Mouse (Mus musculus) macrophage (primary cell): Measurements from ENCODE around the gene Btnl4. TPM values are rescaled to one million over a fixed set of nuclear protein-coding genes. Genes with fewer than 3 reads are reported as not detected.
"Not testable (repeated sequence)": the region's sequence is repeated elsewhere in the genome, so short reads cannot be mapped to it uniquely, and the experiment has no call there.

Experiments used
- H3K27ac ChIP-seq: fragments of 350-480 bp; formaldehyde crosslinking; 2 replicates; pipeline ENCODE4 v1.9.0; 2021
- H3K36me3 ChIP-seq: fragments of 350-480 bp; formaldehyde crosslinking; 2 replicates; pipeline ENCODE4 v1.9.0; 2021; ENCODE audit errors: inconsistent target
- H3K4me3 ChIP-seq: fragments of 350-480 bp; formaldehyde crosslinking; 2 replicates; pipeline ENCODE4 v1.9.0; 2021; ENCODE audit errors: inconsistent target
- H3K79me2 ChIP-seq: fragments of 350-480 bp; formaldehyde crosslinking; 2 replicates; pipeline ENCODE4 v1.9.0; 2021; ENCODE audit errors: inconsistent target
- WGBS: methylation state at CpG from one replicate; pipeline ENCODE4 v1.1.7; 2026; ENCODE audit warnings: inconsistent platforms; ENCODE audit not compliant: missing documents; 5-methylcytosine and 5-hydroxymethylcytosine counted together
- polyA plus RNA-seq: library from polyadenylated mRNA; stranded (reverse); fragments of 250-400 nt; gene quantifications from 3 replicates; pipeline ENCODE4 v1.2.4, GENCODE M21; 2018; ENCODE audit warnings: inconsistent platforms

Btnl4 gene
- polyA plus RNA-seq, 1 experiment from 2014 or later: not detected

- not testable (repeated sequence) for H3K36me3 ChIP-seq, H3K27ac ChIP-seq, H3K79me2 ChIP-seq, H3K4me3 ChIP-seq
Measured at GRCm38 (mm10) chr17:34465906-34466305, 11.2 kb downstream of the Btnl4 start.

- Histone ChIP-seq H3K79me2 (no peaks in the 10 kb centered on the region), H3K4me3 (no peak overlapping the region), H3K27ac (no peak overlapping the region), H3K36me3 (no peaks in the 10 kb centered on the region)
- 97% methylated on average over 3 of the region's 3 CpGs for whole genome bisulfite sequencing
Measured at GRCm38 (mm10) chr17:34459255-34459654, 17.9 kb downstream of the Btnl4 start.

GRCm38 (mm10) chr17:34457668-34458067, 19.4 kb downstream of the Btnl4 start:
- no peaks in the 10 kb centered on the region for H3K79me2 ChIP-seq
- H3K27ac ChIP-seq: peak overlapping the region; percentile 12; the same call in 1 of the 2 replicates
- H3K4me3 ChIP-seq: no peak overlapping the region
- H3K36me3 ChIP-seq: no peaks in the 10 kb centered on the region
- 10% methylated on average over 4 of the region's 4 CpGs for WGBS

GRCm38 (mm10) chr17:34448473-34449041, 28.6 kb downstream of the Btnl4 start:
- Histone ChIP-seq H3K4me3 (no peak overlapping the region), H3K27ac (no peak overlapping the region), H3K36me3 (no peaks in the 10 kb centered on the region), H3K79me2 (no peaks in the 10 kb centered on the region)
- WGBS: 21% methylated on average over 6 of the region's 6 CpGs

GRCm38 (mm10) chr17:34441990-34442389, 35.1 kb downstream of the Btnl4 start:
- WGBS: 85% methylated on average over 7 of the region's 7 CpGs
- no peaks in the 10 kb centered on the region for H3K36me3 ChIP-seq
- no peaks in the 10 kb centered on the region for H3K79me2 ChIP-seq
- H3K27ac ChIP-seq: no peak overlapping the region
- H3K4me3 ChIP-seq: no peak overlapping the region

- Histone ChIP-seq H3K36me3 (no peaks in the 10 kb centered on the region), H3K27ac (no peak overlapping the region), H3K79me2 (no peaks in the 10 kb centered on the region), H3K4me3 (no peak overlapping the region)
- 57% methylated on average over 3 of the region's 3 CpGs for WGBS
Measured at GRCm38 (mm10) chr17:34439795-34440194, 37.3 kb downstream of the Btnl4 start.

GRCm38 (mm10) chr17:34438588-34438987, 38.5 kb downstream of the Btnl4 start:
- Histone ChIP-seq H3K4me3 (no peak overlapping the region), H3K27ac (peak overlapping the region; percentile 75), H3K36me3 (no peaks in the 10 kb centered on the region), H3K79me2 (no peaks in the 10 kb centered on the region)
- WGBS: 50% methylated on average over 1 of the region's 1 CpGs

GRCm38 (mm10) chr17:34437606-34438005, 39.5 kb downstream of the Btnl4 start:
- H3K79me2 ChIP-seq: no peaks in the 10 kb centered on the region
- no peaks in the 10 kb centered on the region for H3K36me3 ChIP-seq
- WGBS: 3% methylated on average over 7 of the region's 7 CpGs
- H3K27ac ChIP-seq: peak overlapping the region; percentile 75
- H3K4me3 ChIP-seq: no peak overlapping the region

GRCm38 (mm10) chr17:34437120-34437519, 40.0 kb downstream of the Btnl4 start:
- Histone ChIP-seq H3K27ac (peak overlapping the region; percentile 75), H3K4me3 (no peak overlapping the region), H3K79me2 (no peaks in the 10 kb centered on the region), H3K36me3 (no peaks in the 10 kb centered on the region)
- WGBS: 2% methylated on average over 4 of the region's 4 CpGs

- Histone ChIP-seq H3K79me2 (no peaks in the 10 kb centered on the region), H3K36me3 (no peaks in the 10 kb centered on the region), H3K27ac (no peak overlapping the region), H3K4me3 (no peak overlapping the region)
Measured at GRCm38 (mm10) chr17:34427597-34427996, 49.5 kb downstream of the Btnl4 start.

- WGBS: 36% methylated on average over 6 of the region's 7 CpGs
- Histone ChIP-seq H3K4me3 (no peak overlapping the region), H3K36me3 (no peaks in the 10 kb centered on the region), H3K79me2 (no peaks in the 10 kb centered on the region), H3K27ac (no peak overlapping the region)
Measured at GRCm38 (mm10) chr17:34420014-34420413, 57.1 kb downstream of the Btnl4 start.

Other genes starting within 250 kb of the Btnl4 start
- 0.15 to 0.41 TPM (median 0.33 TPM) in 3 replicates for gene H2-Ob, start 238.4 kb downstream of the Btnl4 start, polyA plus RNA-seq
- gene H2-Ab1, start 219.6 kb downstream of the Btnl4 start, polyA plus RNA-seq: 88.0 to 180 TPM (median 145 TPM) in 3 replicates
- gene H2-Aa, start 189.5 kb downstream of the Btnl4 start, polyA plus RNA-seq: 116 to 315 TPM (median 141 TPM) in 3 replicates
- gene H2-Eb1, start 171.5 kb downstream of the Btnl4 start, polyA plus RNA-seq: 73.4 to 224 TPM (median 73.4 TPM) in 3 replicates
- gene H2-Eb2, start 151.7 kb downstream of the Btnl4 start, polyA plus RNA-seq: 0.08 to 0.53 TPM (median 0.17 TPM) in 3 replicates
- 0.12 to 0.34 TPM (median 0.14 TPM) in 3 replicates for gene Btnl2, start 122.5 kb downstream of the Btnl4 start, polyA plus RNA-seq
- gene Btnl1, start 100.2 kb downstream of the Btnl4 start, polyA plus RNA-seq: not detected in 3 replicates
- 0.40 TPM in 1 of 3 replicates, not detected in the others for gene BC051142, start 78.5 kb downstream of the Btnl4 start, polyA plus RNA-seq
- gene Btnl6, start 40.0 kb upstream of the Btnl4 start, polyA plus RNA-seq: 0.09 to 0.27 TPM in 2 of 3 replicates, not detected in the other
- 0.08 to 0.30 TPM (median 0.11 TPM) in 3 replicates for gene Notch4, start 87.0 kb upstream of the Btnl4 start, polyA plus RNA-seq
- gene Gpsm3, start 112.5 kb upstream of the Btnl4 start, polyA plus RNA-seq: 124 to 167 TPM (median 152 TPM) in 3 replicates
- gene Pbx2, start 113.9 kb upstream of the Btnl4 start, polyA plus RNA-seq: 44.7 to 64.2 TPM (median 45.7 TPM) in 3 replicates
- 0.22 to 0.38 TPM (median 0.27 TPM) in 3 replicates for gene Ager, start 120.5 kb upstream of the Btnl4 start, polyA plus RNA-seq
- gene Rnf5, start 126.4 kb upstream of the Btnl4 start, polyA plus RNA-seq: 45.1 to 50.3 TPM (median 47.5 TPM) in 3 replicates
- gene Agpat1, start 126.9 kb upstream of the Btnl4 start, polyA plus RNA-seq: 67.5 to 77.3 TPM (median 76.0 TPM) in 3 replicates
- gene Egfl8, start 138.7 kb upstream of the Btnl4 start, polyA plus RNA-seq: 0.14 to 0.69 TPM (median 0.28 TPM) in 3 replicates
- 71.0 to 95.1 TPM (median 79.6 TPM) in 3 replicates for gene Ppt2, start 151.2 kb upstream of the Btnl4 start, polyA plus RNA-seq
- 0.16 to 0.25 TPM in 2 of 3 replicates, not detected in the other for gene Prrt1, start 152.2 kb upstream of the Btnl4 start, polyA plus RNA-seq
- gene Fkbpl, start 167.4 kb upstream of the Btnl4 start, polyA plus RNA-seq: 12.5 to 24.4 TPM (median 15.0 TPM) in 3 replicates
- 31.4 to 62.2 TPM (median 57.9 TPM) in 3 replicates for gene Atf6b, start 169.8 kb upstream of the Btnl4 start, polyA plus RNA-seq
- not detected in 3 replicates for gene Tnxb, start 193.2 kb upstream of the Btnl4 start, polyA plus RNA-seq